Comparison of ENCODE assay signal across 8 mouse cellular contexts in the genomic region with DNA sequence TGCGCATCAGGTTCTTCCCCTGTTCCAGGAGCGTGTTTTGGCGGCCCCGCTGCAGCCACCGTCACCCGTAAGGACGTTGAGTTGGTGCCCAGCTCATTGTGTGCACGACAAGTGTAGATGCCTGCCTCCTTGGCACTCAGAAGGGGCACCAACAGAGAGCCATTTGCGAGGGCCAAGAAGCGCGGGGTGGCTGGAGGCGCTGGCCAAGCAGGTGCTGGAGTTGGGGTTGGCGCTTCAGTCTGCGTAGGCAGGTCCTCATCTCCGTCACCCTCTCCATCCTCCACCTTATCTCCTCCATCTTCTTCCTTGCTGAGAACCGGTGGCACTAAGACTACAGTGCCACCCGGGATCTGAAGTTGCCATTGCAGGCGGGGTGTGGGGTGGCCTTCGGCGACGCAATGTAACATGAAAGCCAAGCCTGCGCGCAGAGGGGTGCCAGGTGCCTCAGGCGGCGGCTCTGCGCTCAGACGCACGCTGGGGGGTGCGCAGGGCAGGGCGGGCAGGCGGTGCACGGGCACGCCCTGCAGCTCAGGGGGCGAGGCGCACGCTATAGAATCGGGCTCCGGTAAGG. TPM values are rescaled to one million over a fixed set of nuclear protein-coding genes. Genes with fewer than 3 reads are reported as not detected.
A peak's percentile ranks its signal among the peaks of the same experiment; 100 is the strongest.
DNase-seq lines count a peak whose midpoint lies in the region; ATAC-seq and TF ChIP-seq lines count a peak whose summit lies in the region.

No protein-coding gene starts in this region.

- no peak for DNase-seq in heart, adult 18-20 months
- no peak for DNase-seq in testis, postnatal 14 days (ENCODE audit: low spot score)
- DNase-seq in hindbrain, embryonic 14.5 days (ENCODE audit: low spot score), result no peak
- no peak for DNase-seq in kidney, postnatal 14 days
- DNase-seq in T-cell, adult 2 months (ENCODE audit: low spot score), result no peak

- H3K27me3 ChIP-seq in heart, embryonic 12.5 days (replicated peaks), result peaks cover 100% of the 10 kb centered on the region
- peaks cover 4% of the 10 kb centered on the region for H3K27me3 ChIP-seq in testis, adult 2 months (ENCODE audit: control insufficient read depth, insufficient read depth, low read length)
- H3K27me3 ChIP-seq in hindbrain, embryonic 14.5 days (ENCODE audit: control insufficient read depth, insufficient read depth, low read length), result peaks cover 100% of the 10 kb centered on the region
- peaks cover 94% of the 10 kb centered on the region for H3K27me3 ChIP-seq in neural tube, embryonic 15.5 days (replicated peaks)

- WGBS in heart, embryonic 12.5 days, result under 1% methylated on average over 38 of the region's 38 CpGs
- 3% methylated on average over 38 of the region's 38 CpGs for WGBS in hindbrain, embryonic 14.5 days
- WGBS in neural tube, embryonic 15.5 days, result 1% methylated on average over 38 of the region's 38 CpGs

- 0 out of 2 replicates have a peak, but pooled peaks have one; percentile 13 for TF ChIP-seq POLR2A in testis, adult 2 months (IDR thresholded peaks at IDR 0.05; ENCODE audit: control insufficient read depth, low read depth, low read length)

- TF ChIP-seq CTCF in testis, adult 2 months (IDR thresholded peaks at IDR 0.05; ENCODE audit: control insufficient read depth, insufficient read depth, insufficient replicate concordance, low read depth, low read length), result no peak

- no peaks in the 10 kb centered on the region for H3K9me3 ChIP-seq in heart, embryonic 12.5 days (replicated peaks)
- H3K9me3 ChIP-seq in hindbrain, embryonic 14.5 days (ENCODE audit: control insufficient read depth, low read length), result no peaks in the 10 kb centered on the region
- no peaks in the 10 kb centered on the region for H3K9me3 ChIP-seq in neural tube, embryonic 15.5 days (replicated peaks)

- peaks cover 58% of the 10 kb centered on the region for H3K4me1 ChIP-seq in heart, embryonic 12.5 days (replicated peaks)
- peaks cover 25% of the 10 kb centered on the region for H3K4me1 ChIP-seq in testis, adult 2 months (ENCODE audit: control insufficient read depth, insufficient read depth, low read length)
- H3K4me1 ChIP-seq in hindbrain, embryonic 14.5 days (replicated peaks; ENCODE audit: control insufficient read depth, insufficient read depth, low read length), result peaks cover 37% of the 10 kb centered on the region
- peaks cover 71% of the 10 kb centered on the region for H3K4me1 ChIP-seq in neural tube, embryonic 15.5 days

- no peaks in the 10 kb centered on the region for H3K36me3 ChIP-seq in heart, embryonic 12.5 days
- no peaks in the 10 kb centered on the region for H3K36me3 ChIP-seq in testis, adult 2 months (ENCODE audit: control insufficient read depth, insufficient read depth, low read length)
- no peaks in the 10 kb centered on the region for H3K36me3 ChIP-seq in hindbrain, embryonic 14.5 days (replicated peaks; ENCODE audit: control insufficient read depth, insufficient read depth)
- H3K36me3 ChIP-seq in neural tube, embryonic 15.5 days, result no peaks in the 10 kb centered on the region

- H3K9ac ChIP-seq in heart, embryonic 12.5 days, result no peak overlapping the region
- peak overlapping the region; percentile 51 for H3K9ac ChIP-seq in hindbrain, embryonic 14.5 days
- H3K9ac ChIP-seq in neural tube, embryonic 15.5 days (replicated peaks), result 0 out of 2 replicates have a peak overlapping the region, but pooled peaks have one; percentile 26

- H3K4me2 ChIP-seq in heart, embryonic 12.5 days, result peak overlapping the region; percentile 70
- peak overlapping the region; percentile 53 for H3K4me2 ChIP-seq in hindbrain, embryonic 14.5 days (replicated peaks)
- peak overlapping the region; percentile 59 for H3K4me2 ChIP-seq in neural tube, embryonic 15.5 days

- no peak overlapping the region for H3K27ac ChIP-seq in heart, embryonic 12.5 days (ENCODE audit: poor library complexity, severe bottlenecking)
- no peak overlapping the region for H3K27ac ChIP-seq in testis, adult 2 months (ENCODE audit: control insufficient read depth, insufficient read depth, low read depth, low read length)
- peak overlapping the region; percentile 72 for H3K27ac ChIP-seq in hindbrain, embryonic 14.5 days
- no peak overlapping the region for H3K27ac ChIP-seq in neural tube, embryonic 15.5 days (replicated peaks)

- H3K4me3 ChIP-seq in heart, embryonic 12.5 days, result peak overlapping the region; percentile 38
- H3K4me3 ChIP-seq in testis, adult 2 months (ENCODE audit: control insufficient read depth, low read depth, low read length), result no peak overlapping the region; the same call in 1 of the 2 replicates
- H3K4me3 ChIP-seq in hindbrain, embryonic 14.5 days (replicated peaks; ENCODE audit: low read length), result peak overlapping the region; percentile 31
- H3K4me3 ChIP-seq in neural tube, embryonic 15.5 days (replicated peaks), result peak overlapping the region; percentile 33

- no peak for ATAC-seq in heart, embryonic 12.5 days (ENCODE audit: insufficient number of reproducible peaks, low FRiP score)
- ATAC-seq in hindbrain, embryonic 14.5 days (ENCODE audit: low FRiP score), result no peak
- no peak for ATAC-seq in neural tube, embryonic 15.5 days (ENCODE audit: low FRiP score)

RNA-seq across cellular contexts. Expression of a gene that starts 5.2 kb away (rescaled TPM):
- 8.5 and 8.6 TPM in 2 replicates for polyA plus RNA-seq in heart, embryonic 12.5 days (2016; fragmentation: Nextera tagmentation; extraction: Ambion mirVana)
- 10 to 100 TPM; 19.2 to 19.8 TPM for total RNA-seq in heart, adult 18-20 months (2021)
- 5.6 and 8.4 TPM in 2 replicates for polyA plus RNA-seq in testis, adult 2 months (2012; rRNA removed)
- polyA plus RNA-seq in hindbrain, embryonic 14.5 days (2014; fragmentation: Nextera tagmentation; extraction: Ambion mirVana), result 30.4 and 34.8 TPM in 2 replicates
- polyA plus RNA-seq in neural tube, embryonic 15.5 days (2015; fragmentation: Nextera tagmentation; extraction: Ambion mirVana), result 52.3 and 54.2 TPM in 2 replicates

RNA-seq across cellular contexts. Expression of a gene that starts 5.2 kb away (rescaled TPM):
- 0.05 TPM in 1 of 2 replicates, not detected in the other for polyA plus RNA-seq in heart, embryonic 12.5 days (2016; fragmentation: Nextera tagmentation; extraction: Ambion mirVana)
- total RNA-seq in heart, adult 18-20 months (2021), result 1 to 10 TPM in 1 of 2 experiments, under 1 TPM in 1; 0.42 to 1.7 TPM
- polyA plus RNA-seq in testis, adult 2 months (2012; rRNA removed), result 5.1 and 5.2 TPM in 2 replicates
- polyA plus RNA-seq in hindbrain, embryonic 14.5 days (2014; fragmentation: Nextera tagmentation; extraction: Ambion mirVana), result 7.2 and 17.2 TPM in 2 replicates
- polyA plus RNA-seq in neural tube, embryonic 15.5 days (2015; fragmentation: Nextera tagmentation; extraction: Ambion mirVana), result 8.5 and 11.5 TPM in 2 replicates

RNA-seq across cellular contexts. Expression of a gene that starts 50.7 kb away (rescaled TPM):
- polyA plus RNA-seq in heart, embryonic 12.5 days (2016; fragmentation: Nextera tagmentation; extraction: Ambion mirVana), result 15.2 and 15.5 TPM in 2 replicates
- total RNA-seq in heart, adult 18-20 months (2021), result 1 to 10 TPM; 8.1 to 8.8 TPM
- 1.8 and 2.9 TPM in 2 replicates for polyA plus RNA-seq in testis, adult 2 months (2012; rRNA removed)
- polyA plus RNA-seq in hindbrain, embryonic 14.5 days (2014; fragmentation: Nextera tagmentation; extraction: Ambion mirVana), result 4.3 and 4.4 TPM in 2 replicates
- 3.9 and 8.6 TPM in 2 replicates for polyA plus RNA-seq in neural tube, embryonic 15.5 days (2015; fragmentation: Nextera tagmentation; extraction: Ambion mirVana)

RNA-seq across cellular contexts. Expression of a gene that starts 54.1 kb away (rescaled TPM):
- polyA plus RNA-seq in heart, embryonic 12.5 days (2016; fragmentation: Nextera tagmentation; extraction: Ambion mirVana), result 24.0 and 24.7 TPM in 2 replicates
- total RNA-seq in heart, adult 18-20 months (2021), result 10 to 100 TPM; 10.2 to 10.5 TPM
- polyA plus RNA-seq in testis, adult 2 months (2012; rRNA removed), result 11.0 and 11.5 TPM in 2 replicates
- polyA plus RNA-seq in hindbrain, embryonic 14.5 days (2014; fragmentation: Nextera tagmentation; extraction: Ambion mirVana), result 103 TPM in 2 replicates
- 121 and 136 TPM in 2 replicates for polyA plus RNA-seq in neural tube, embryonic 15.5 days (2015; fragmentation: Nextera tagmentation; extraction: Ambion mirVana)
